Mouse (Mus musculus) MEL (cell line): ENCODE results near the gene Zfp26. TPM values are rescaled to one million over a fixed set of nuclear protein-coding genes. Genes with fewer than 3 reads are reported as not detected.

Experiments used
- DNase-seq: peaks from one replicate; pipeline ENCODE4 v3.0.0; 2011; ENCODE audit warnings: low read depth, low spot score
- H3K27ac ChIP-seq: 2 replicates; pipeline ENCODE4 v1.5.1; 2012; ENCODE audit warnings: low read depth, mild to moderate bottlenecking, control low read depth, low read length, moderate library complexity; ENCODE audit not compliant: control insufficient read depth
- H3K27me3 ChIP-seq, 2 experiments: fragments of 150-350 bp in 1 of 2; sonication (generic) in 1 of 2; 2 replicates each; pipeline ENCODE4 v1.6.1; 2012; ENCODE audit warnings: low read length in 2 of 2, mild to moderate bottlenecking in 2 of 2, improper control_type of control experiment in 1 of 2, moderate library complexity in 1 of 2; ENCODE audit not compliant: insufficient read depth in 2 of 2, control insufficient read depth in 1 of 2
- H3K36me3 ChIP-seq, 2 experiments: 2 replicates each; pipeline ENCODE4 v1.6.1; 2012 to 2014; ENCODE audit warnings: low read length in 2 of 2, improper control_type of control experiment in 1 of 2, inconsistent platforms in 1 of 2, mild to moderate bottlenecking in 1 of 2; ENCODE audit not compliant: insufficient read depth in 2 of 2, control insufficient read depth in 1 of 2
- H3K4me1 ChIP-seq, 2 experiments: fragments of 150-350 bp in 1 of 2; sonication (generic) in 1 of 2; 2 replicates each; pipeline ENCODE4 v1.6.1; 2012; ENCODE audit warnings: low read length in 2 of 2, improper control_type of control experiment in 1 of 2, mild to moderate bottlenecking in 1 of 2; ENCODE audit not compliant: insufficient read depth in 2 of 2, control insufficient read depth in 1 of 2
- H3K4me3 ChIP-seq, 2 experiments: fragments of 150-350 bp in 1 of 2; sonication (generic) in 1 of 2; 2 replicates each; pipeline ENCODE4 v1.5.1; 2012; ENCODE audit warnings: low read depth in 2 of 2, low read length in 2 of 2, mild to moderate bottlenecking in 2 of 2, moderate library complexity in 2 of 2, control low read depth in 1 of 2, improper control_type of control experiment in 1 of 2; ENCODE audit not compliant: control insufficient read depth in 1 of 2, insufficient read depth in 1 of 2
- H3K79me2 ChIP-seq: 2 replicates; pipeline ENCODE4 v1.6.1; 2012; ENCODE audit warnings: mild to moderate bottlenecking, low read length, moderate library complexity; ENCODE audit not compliant: control insufficient read depth, poor library complexity, insufficient read depth
- H3K9ac ChIP-seq: 2 replicates; pipeline ENCODE4 v1.6.1; 2012; ENCODE audit warnings: low read depth, mild to moderate bottlenecking, control low read depth, low read length, moderate library complexity; ENCODE audit not compliant: control insufficient read depth, poor library complexity, severe bottlenecking
- H3K9me3 ChIP-seq: fragments of 150-350 bp; sonication (generic); replicated peaks from 2 replicates; pipeline ENCODE4 v1.6.1; 2012; ENCODE audit warnings: mild to moderate bottlenecking, low read length, improper control_type of control experiment, moderate library complexity; ENCODE audit not compliant: insufficient read depth
- BHLHE40 ChIP-seq: IDR thresholded peaks from 2 replicates; pipeline ENCODE4 v1.6.1; 2012; ENCODE audit warnings: low read depth, mild to moderate bottlenecking, inconsistent platforms, low read length, improper control_type of control experiment, borderline replicate concordance
- CHD2 ChIP-seq: IDR thresholded peaks from 2 replicates; pipeline ENCODE4 v1.6.1; 2011; ENCODE audit warnings: low read length, improper control_type of control experiment
- CTCF ChIP-seq, 3 experiments: IDR thresholded peaks in 2 of 3; conservative IDR thresholded peaks in 1 of 3; 2 replicates each; pipeline ENCODE4 v1.5.1; 2011 to 2012; ENCODE audit warnings: low read length in 3 of 3, low read depth in 2 of 3, mild to moderate bottlenecking in 2 of 3, improper control_type of control experiment in 1 of 3, inconsistent platforms in 1 of 3, mixed read lengths in 1 of 3, moderate library complexity in 1 of 3; ENCODE audit not compliant: control insufficient read depth in 1 of 3, insufficient read depth in 1 of 3, poor library complexity in 1 of 3, severe bottlenecking in 1 of 3
- ELF1 ChIP-seq: IDR thresholded peaks from 2 replicates; pipeline ENCODE4 v1.6.1; 2014; ENCODE audit warnings: low read depth, mild to moderate bottlenecking, inconsistent platforms, low read length, improper control_type of control experiment, moderate library complexity
- EP300 ChIP-seq, 2 experiments: IDR thresholded peaks; 2 replicates each; pipeline ENCODE4 v1.6.1; 2011; ENCODE audit warnings: improper control_type of control experiment in 2 of 2, low read length in 2 of 2, low read depth in 1 of 2, mild to moderate bottlenecking in 1 of 2
- ETS1 ChIP-seq: IDR thresholded peaks from 2 replicates; pipeline ENCODE4 v1.6.1; 2012; ENCODE audit warnings: low read depth, mild to moderate bottlenecking, inconsistent platforms, low read length, improper control_type of control experiment, moderate library complexity
- GABPA ChIP-seq: IDR thresholded peaks from 2 replicates; pipeline ENCODE4 v1.6.1; 2012; ENCODE audit warnings: low read depth, mild to moderate bottlenecking, inconsistent platforms, low read length, improper control_type of control experiment, moderate library complexity
- GATA1 ChIP-seq: IDR thresholded peaks from 2 replicates; pipeline ENCODE4 v1.6.1; 2011; ENCODE audit warnings: low read depth, low read length, improper control_type of control experiment
- JUND ChIP-seq: IDR thresholded peaks from 2 replicates; pipeline ENCODE4 v1.6.1; 2011; ENCODE audit warnings: low read depth, mild to moderate bottlenecking, improper control_type of control experiment, low read length
- KAT2A ChIP-seq: conservative IDR thresholded peaks from 2 replicates; pipeline ENCODE4 v1.6.1; 2012; ENCODE audit warnings: low read depth, low read length, improper control_type of control experiment, inconsistent platforms
- MAZ ChIP-seq: IDR thresholded peaks from 2 replicates; pipeline ENCODE4 v1.6.1; 2012; ENCODE audit warnings: low read depth, mild to moderate bottlenecking, inconsistent platforms, low read length, improper control_type of control experiment
- MEF2A ChIP-seq: IDR thresholded peaks from 2 replicates; pipeline ENCODE4 v1.6.1; 2014; ENCODE audit warnings: low read depth, mild to moderate bottlenecking, inconsistent platforms, low read length, improper control_type of control experiment; ENCODE audit not compliant: poor library complexity, insufficient replicate concordance, severe bottlenecking; ENCODE audit errors: extremely low read depth
- MXI1 ChIP-seq: IDR thresholded peaks from 2 replicates; pipeline ENCODE4 v1.6.1; 2011; ENCODE audit warnings: mild to moderate bottlenecking, low read depth, low read length, improper control_type of control experiment
- MYB ChIP-seq: IDR thresholded peaks from 2 replicates; pipeline ENCODE4 v1.6.1; 2011; ENCODE audit warnings: mild to moderate bottlenecking, low read depth, low read length, improper control_type of control experiment
- NELFE ChIP-seq: IDR thresholded peaks from 2 replicates; pipeline ENCODE4 v1.6.1; 2011; ENCODE audit warnings: low read depth, low read length, improper control_type of control experiment
- NRF1 ChIP-seq: IDR thresholded peaks from 2 replicates; pipeline ENCODE4 v1.6.1; 2014; ENCODE audit warnings: low read depth, mild to moderate bottlenecking, inconsistent platforms, low read length, improper control_type of control experiment, moderate library complexity; ENCODE audit not compliant: poor library complexity, insufficient read depth, severe bottlenecking
- POLR2A ChIP-seq, 2 experiments: IDR thresholded peaks; 2 replicates each; pipeline ENCODE4 v1.6.1; 2011 to 2012; ENCODE audit warnings: low read length in 2 of 2, mild to moderate bottlenecking in 2 of 2, control low read depth in 1 of 2, improper control_type of control experiment in 1 of 2, low read depth in 1 of 2, moderate library complexity in 1 of 2; ENCODE audit not compliant: control insufficient read depth in 1 of 2, insufficient read depth in 1 of 2, poor library complexity in 1 of 2
- POLR2AphosphoS2 ChIP-seq: IDR thresholded peaks from 2 replicates; pipeline ENCODE4 v1.6.1; 2011; ENCODE audit warnings: low read length, improper control_type of control experiment
- POLR2AphosphoS5 ChIP-seq: IDR thresholded peaks from 2 replicates; pipeline ENCODE4 v1.6.1; 2012; ENCODE audit warnings: low read depth, borderline replicate concordance, mild to moderate bottlenecking, inconsistent platforms, low read length, moderate library complexity, mixed read lengths
- RAD21 ChIP-seq: IDR thresholded peaks from 2 replicates; pipeline ENCODE4 v1.6.1; 2011; ENCODE audit warnings: mild to moderate bottlenecking, low read depth, low read length, improper control_type of control experiment
- RCOR1 ChIP-seq: IDR thresholded peaks from 2 replicates; pipeline ENCODE4 v1.6.1; 2012; ENCODE audit warnings: low read depth, mild to moderate bottlenecking, inconsistent platforms, low read length, improper control_type of control experiment
- SIN3A ChIP-seq: IDR thresholded peaks from 2 replicates; pipeline ENCODE4 v1.6.1; 2012; ENCODE audit warnings: low read length, improper control_type of control experiment, inconsistent platforms
- SMC3 ChIP-seq: IDR thresholded peaks from 2 replicates; pipeline ENCODE4 v1.6.1; 2011; ENCODE audit warnings: low read depth, low read length, improper control_type of control experiment
- TAL1 ChIP-seq: IDR thresholded peaks from 2 replicates; pipeline ENCODE4 v1.6.1; 2012; ENCODE audit warnings: mild to moderate bottlenecking, inconsistent platforms, low read length, moderate library complexity, mixed read lengths
- TBP ChIP-seq: IDR thresholded peaks from 2 replicates; pipeline ENCODE4 v1.8.0; 2011; ENCODE audit warnings: low read depth, low read length, improper control_type of control experiment
- UBTF ChIP-seq: IDR thresholded peaks from 2 replicates; pipeline ENCODE4 v1.6.1; 2012; ENCODE audit warnings: low read depth, mild to moderate bottlenecking, inconsistent platforms, low read length, improper control_type of control experiment, moderate library complexity, borderline replicate concordance; ENCODE audit not compliant: insufficient read depth
- ZMIZ1 ChIP-seq: IDR thresholded peaks from 2 replicates; pipeline ENCODE4 v1.6.1; 2012; ENCODE audit warnings: low read depth, mild to moderate bottlenecking, inconsistent platforms, low read length, improper control_type of control experiment, moderate library complexity
- polyA plus RNA-seq, 2 experiments: library from polyadenylated mRNA; stranded (reverse) in 1 of 2; unstranded in 1 of 2; fragments of >175 nt in 1 of 2; fragments of >200 nt in 1 of 2; gene quantifications; 2 replicates each; pipeline versions ENCODE4 v1.2.1 to v1.2.4; 2012; ENCODE audit warnings: low replicate concordance in 2 of 2, low read depth in 1 of 2; ENCODE audit not compliant: insufficient read length in 2 of 2, insufficient read depth in 1 of 2, missing spikeins in 1 of 2
- total RNA-seq: library from RNA; depleted of rRNA; stranded (reverse); fragments of 300-350 nt; gene quantifications from 2 replicates; pipeline ENCODE4 v1.2.3, GENCODE M21; 2012

The Zfp26 gene
- total and polyA plus RNA-seq, 3 experiments = 18.5 to 55.4 (median 52.5) TPM

DNA sequence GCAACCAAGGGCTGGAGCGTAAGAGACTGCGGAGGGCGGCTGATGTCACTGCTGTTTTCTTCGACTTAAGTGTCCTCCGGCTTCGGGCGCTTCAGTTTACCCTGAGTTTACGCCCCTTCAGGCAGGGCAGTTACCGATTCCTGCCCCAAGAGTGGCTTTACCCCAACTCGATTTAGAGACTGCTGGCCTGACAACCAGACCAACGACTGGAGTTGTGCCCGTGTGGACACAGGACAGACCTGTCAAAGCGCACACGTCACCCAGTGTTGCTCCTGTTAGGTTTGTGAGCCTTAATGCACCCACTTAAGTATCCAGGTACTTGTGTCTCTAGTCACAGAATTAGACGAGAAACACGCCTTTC is 74.6 kb downstream of the Zfp26 start:
- no peaks in the 10 kb centered on the region for H3K9me3 ChIP-seq
- DNase-seq = no peak
- peaks cover 6 to 10% of the 10 kb centered on the region in 2 experiments; a peak in 3 of 4 replicates for H3K4me1 ChIP-seq
- no peaks in the 10 kb centered on the region for H3K27me3 ChIP-seq
- peaks cover 11% of the 10 kb centered on the region for H3K79me2 ChIP-seq
- H3K27ac ChIP-seq = peak overlapping the region; percentile 52
- peaks cover 0 to 6% of the 10 kb centered on the region in 2 experiments; a peak in 2 of 4 replicates for H3K36me3 ChIP-seq
- no peak for TF ChIP-seq TAL1
- no peak for TF ChIP-seq RAD21
- no peak for TF ChIP-seq ZMIZ1
- TF ChIP-seq GABPA = no peak
- no peak for TF ChIP-seq BHLHE40
- no peak for TF ChIP-seq MYB
- TF ChIP-seq KAT2A = no peak
- TF ChIP-seq SMC3 = 0 out of 2 replicates have a peak, but pooled peaks have one; percentile 18
- no peak for TF ChIP-seq UBTF
- TF ChIP-seq TBP = peak; percentile 4; the same call in 1 of the 2 replicates
- TF ChIP-seq POLR2AphosphoS2 = no peak
- TF ChIP-seq POLR2A (IDR thresholded peaks at IDR 0.05; ENCODE audit: control insufficient read depth in 1 of 2, insufficient read depth in 1 of 2, low read depth in 1 of 2, low read length in 2 of 2, poor library complexity in 1 of 2) = no peak
- no peak for TF ChIP-seq POLR2AphosphoS5
- no peak for TF ChIP-seq EP300 (IDR thresholded peaks at IDR 0.05; ENCODE audit: low read depth in 1 of 2, low read length in 2 of 2)
- no peak for TF ChIP-seq CHD2
- TF ChIP-seq NRF1 = no peak
- H3K9ac ChIP-seq = peak overlapping the region; percentile 65
- peak overlapping the region; percentile 48 to 74 for H3K4me3 ChIP-seq

DNA sequence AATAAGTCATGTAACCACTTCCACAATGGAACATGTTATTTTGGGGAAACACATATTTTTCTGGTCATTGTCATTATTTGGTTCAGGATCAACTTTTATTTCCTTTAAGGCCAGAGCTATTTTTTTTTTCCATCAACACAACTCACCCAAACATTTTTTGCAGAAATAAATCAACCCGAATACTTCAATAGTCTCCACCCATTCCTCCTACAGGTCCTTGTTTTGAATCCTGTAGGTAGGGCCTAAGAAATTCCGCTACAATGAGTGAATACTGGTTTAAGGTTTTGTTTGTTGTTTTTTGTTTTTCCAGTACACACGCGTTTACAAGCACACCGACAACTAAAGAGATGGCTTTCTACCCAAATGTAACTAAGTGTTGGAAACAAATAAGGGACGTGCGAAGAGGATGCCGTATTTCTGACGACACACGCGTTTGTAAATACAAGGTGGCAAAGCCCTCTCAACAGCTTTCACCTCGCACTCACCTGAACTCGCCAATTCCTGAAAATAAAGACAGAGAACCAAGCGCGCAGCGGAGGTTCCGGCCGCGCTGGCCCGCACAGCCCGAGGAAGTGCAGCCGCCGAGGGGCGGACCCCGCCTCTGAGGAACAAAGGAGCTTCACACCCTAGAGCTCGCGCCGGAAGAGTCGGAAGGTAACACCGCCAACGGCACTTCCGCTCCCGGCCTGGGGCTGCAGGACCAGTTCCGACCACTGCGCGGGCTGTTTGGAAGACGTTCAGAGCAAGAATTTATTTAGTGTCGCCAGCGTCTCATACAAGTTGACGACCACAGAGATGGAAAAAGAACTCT is 75.2 kb downstream of the Zfp26 start, which contains the start of gene Zfp560:
Gene Zfp560 (minus strand): TSS at position 646 of the 811 bp plus-strand sequence.
- DNase-seq = peak; percentile 100
- no peaks in the 10 kb centered on the region for H3K9me3 ChIP-seq
- no peaks in the 10 kb centered on the region for H3K27me3 ChIP-seq
- peaks cover 6 to 10% of the 10 kb centered on the region in 2 experiments; a peak in 3 of 4 replicates for H3K4me1 ChIP-seq
- H3K9ac ChIP-seq = peak within 1 kb of the TSS; percentile 74
- peaks cover 0 to 6% of the 10 kb centered on the region in 2 experiments; a peak in 2 of 4 replicates for H3K36me3 ChIP-seq
- peaks cover 11% of the 10 kb centered on the region for H3K79me2 ChIP-seq
- peak within 1 kb of the TSS; percentile 53 for H3K27ac ChIP-seq
- H3K4me3 ChIP-seq = peak within 1 kb of the TSS; percentile 68 to 74
- TF ChIP-seq SIN3A (peak; percentile 97), RAD21 (no peak; the same call in none of the 2 replicates), POLR2A (IDR thresholded peaks at IDR 0.05; ENCODE audit: control insufficient read depth in 1 of 2, insufficient read depth in 1 of 2, low read depth in 1 of 2, low read length in 2 of 2, poor library complexity in 1 of 2) (peak; percentile 86 to 99), EP300 (IDR thresholded peaks at IDR 0.05; ENCODE audit: low read depth in 1 of 2, low read length in 2 of 2) (peak; percentile 30 to 52; a peak in 3 of 4 replicates), BHLHE40 (no peak), MYB (peak; percentile 85), ETS1 (no peak; the same call in 1 of the 2 replicates), CTCF (IDR thresholded peaks at IDR 0.05 in 2 of 3, conservative IDR thresholded peaks at IDR 0.05 in 1 of 3; ENCODE audit: control insufficient read depth in 1 of 3, insufficient read depth in 1 of 3, low read depth in 2 of 3, low read length in 3 of 3, poor library complexity in 1 of 3, severe bottlenecking in 1 of 3) (peak; percentile 55 to 89 (median 61)), NELFE (peak; percentile 92), ELF1 (peak; percentile 94), JUND (peak; percentile 39; the same call in 1 of the 2 replicates), POLR2AphosphoS2 (peak; percentile 97), RCOR1 (no peak), UBTF (peak; percentile 100), MXI1 (peak; percentile 92), ZMIZ1 (peak; percentile 93), POLR2AphosphoS5 (no peak), MEF2A (no peak), GATA1 (0 out of 2 replicates have a peak, but pooled peaks have one; percentile 3), MAZ (peak; percentile 80), KAT2A (no peak; the same call in 1 of the 2 replicates), SMC3 (peak; percentile 26; the same call in 1 of the 2 replicates)
